Mouse (Mus musculus): ENCODE measurements around the gene Jtb. TPM values are rescaled to one million over a fixed set of nuclear protein-coding genes. Genes with fewer than 3 reads are reported as not detected.

Jtb gene
- polyA plus RNA-seq, 1 experiment, result 39.9 TPM

DNA sequence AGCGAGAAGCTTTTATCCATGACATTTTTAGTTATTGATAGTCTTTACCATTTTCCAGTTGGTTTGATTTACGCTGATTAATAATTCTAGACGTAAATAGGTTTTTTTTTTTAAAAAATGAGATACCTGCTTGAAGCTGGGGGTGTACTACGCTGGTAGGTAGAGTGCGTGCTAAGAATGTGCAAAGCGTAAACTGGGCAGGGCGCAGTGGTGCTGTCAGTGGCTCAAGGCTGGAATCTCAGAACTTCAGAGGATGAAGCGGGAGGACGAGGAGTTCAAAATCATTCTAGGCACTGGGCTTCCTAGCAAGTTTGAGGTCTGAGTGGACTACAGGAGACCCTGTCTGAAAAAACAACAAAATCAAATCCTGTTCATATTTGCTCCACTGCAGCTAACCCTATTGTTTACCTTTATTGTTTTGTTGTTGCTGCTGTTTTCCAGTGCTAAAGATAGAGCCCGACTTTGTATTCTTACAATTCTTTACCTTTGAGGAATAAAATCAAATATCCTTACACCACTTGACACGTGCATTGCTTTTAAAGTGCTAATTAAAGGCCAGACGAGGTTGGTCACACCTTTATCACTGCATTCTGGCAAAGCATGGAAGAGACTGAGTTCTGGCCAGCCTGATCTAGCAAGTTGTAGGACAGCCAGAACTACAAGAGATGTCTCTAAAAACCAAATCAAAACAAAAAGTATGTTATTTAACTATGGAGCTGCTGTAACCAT is 17.3 kb upstream of the Jtb start:
- TF ChIP-seq POLR2A (IDR thresholded peaks at IDR 0.05; ENCODE audit: insufficient read length, low read depth), result no peak
- TF ChIP-seq MYOD1 (IDR thresholded peaks at IDR 0.05; ENCODE audit: control insufficient read depth in 1 of 3, insufficient read length in 2 of 3, low read depth in 2 of 3), result no peak
- no peak for TF ChIP-seq REST (IDR thresholded peaks at IDR 0.05; ENCODE audit: insufficient read depth, insufficient read length)
- TF ChIP-seq MAX (IDR thresholded peaks at IDR 0.05; ENCODE audit: low read depth), result no peak
- no peak for TF ChIP-seq TCF3 (IDR thresholded peaks at IDR 0.05; ENCODE audit: insufficient read length, low read depth)
- TF ChIP-seq USF1 (IDR thresholded peaks at IDR 0.05; ENCODE audit: low read depth), result no peak
- no peak for TF ChIP-seq E2F4 (IDR thresholded peaks at IDR 0.05; ENCODE audit: insufficient read depth)
- no peak for TF ChIP-seq MYOG (IDR thresholded peaks at IDR 0.05; ENCODE audit: control insufficient read depth in 1 of 3, insufficient read depth in 1 of 3, insufficient read length in 2 of 3, low read depth in 2 of 3)
- no peak for TF ChIP-seq SRF (IDR thresholded peaks at IDR 0.05; ENCODE audit: control insufficient read depth, insufficient read length, low read depth)
- Histone ChIP-seq H3K4me3 (peak overlapping the region; percentile 84), H3K79me2 (ENCODE audit: control insufficient read depth, insufficient read depth) (peaks cover 29% of the 10 kb centered on the region), H3K4me2 (ENCODE audit: low read depth) (peak overlapping the region; percentile 92), H3K27me3 (ENCODE audit: control insufficient read depth, insufficient read depth, insufficient read length) (no peaks in the 10 kb centered on the region), H3K36me3 (ENCODE audit: control insufficient read depth, insufficient read depth) (peaks cover 33% of the 10 kb centered on the region), H3ac (ENCODE audit: control insufficient read depth, insufficient read length) (peak overlapping the region; percentile 47)

DNA sequence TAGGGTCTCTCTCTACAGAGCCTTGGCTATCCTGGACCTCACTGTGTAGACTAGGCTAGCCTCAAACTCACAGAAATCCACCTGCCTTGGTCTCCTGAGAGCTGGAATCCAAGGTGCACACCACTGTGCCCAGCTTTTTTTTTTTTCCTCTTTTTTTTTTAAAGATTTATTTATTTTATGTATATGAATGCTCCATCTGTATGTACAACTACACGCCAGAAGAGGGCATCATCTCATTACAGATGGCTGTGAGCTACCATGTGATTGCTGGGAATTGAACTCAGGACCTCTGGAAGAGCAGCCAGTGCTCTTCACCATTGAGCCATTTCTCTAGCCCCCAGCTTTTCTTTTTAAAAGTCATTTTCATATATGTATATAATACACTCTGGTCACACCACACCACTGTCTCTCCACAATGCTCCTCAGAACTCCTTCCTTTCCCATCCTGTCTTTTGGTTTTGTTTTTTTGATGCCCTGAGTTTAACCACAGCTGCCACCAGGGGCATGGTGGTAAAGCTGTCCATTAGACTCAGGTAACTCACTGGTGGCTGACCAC is 15.5 kb upstream of the Jtb start:
- H3K36me3 ChIP-seq (ENCODE audit: control insufficient read depth, insufficient read depth), result peaks cover 17% of the 10 kb centered on the region
- peaks cover 25% of the 10 kb centered on the region for H3K79me2 ChIP-seq (ENCODE audit: control insufficient read depth, insufficient read depth)
- TF ChIP-seq USF1 (IDR thresholded peaks at IDR 0.05; ENCODE audit: low read depth), result peak; percentile 1
- TF ChIP-seq POLR2AphosphoS2 (IDR thresholded peaks at IDR 0.05; ENCODE audit: insufficient read length, low read depth), result no peak
- no peak overlapping the region for H3K4me2 ChIP-seq (ENCODE audit: low read depth)
- H3K27me3 ChIP-seq (ENCODE audit: control insufficient read depth, insufficient read depth, insufficient read length), result no peaks in the 10 kb centered on the region
- H3K4me3 ChIP-seq, result no peak overlapping the region
- H3ac ChIP-seq (ENCODE audit: control insufficient read depth, insufficient read length), result no peak overlapping the region

DNA sequence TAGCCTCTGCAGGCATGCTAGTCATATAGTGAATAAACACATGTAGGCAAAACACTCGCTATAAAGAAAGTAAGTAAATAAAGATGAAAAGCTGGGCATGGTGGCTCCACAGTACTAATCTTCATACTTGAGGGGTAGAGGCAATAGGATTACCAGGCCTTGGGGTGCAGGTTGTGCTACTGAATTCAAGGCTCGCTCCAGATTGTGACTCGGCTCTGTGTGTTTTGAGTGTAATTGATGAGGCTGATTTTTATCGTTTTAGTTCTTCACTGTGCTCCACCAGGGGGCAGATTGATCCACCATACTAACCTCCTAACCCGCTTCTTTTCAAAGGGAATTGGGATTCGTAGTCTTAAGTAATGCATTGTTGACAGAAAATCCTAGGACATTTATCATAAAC is 11.3 kb upstream of the Jtb start:
- no peak overlapping the region for H3ac ChIP-seq (ENCODE audit: control insufficient read depth, insufficient read length)
- no peaks in the 10 kb centered on the region for H3K27me3 ChIP-seq (ENCODE audit: control insufficient read depth, insufficient read depth, insufficient read length)
- H3K36me3 ChIP-seq (ENCODE audit: control insufficient read depth, insufficient read depth), result no peaks in the 10 kb centered on the region
- no peaks in the 10 kb centered on the region for H3K79me2 ChIP-seq (ENCODE audit: control insufficient read depth, insufficient read depth)
- H3K4me3 ChIP-seq, result peak overlapping the region; percentile 28
- no peak for TF ChIP-seq POLR2AphosphoS2 (IDR thresholded peaks at IDR 0.05; ENCODE audit: insufficient read length, low read depth)
- TF ChIP-seq TCF3 (IDR thresholded peaks at IDR 0.05; ENCODE audit: insufficient read length, low read depth), result no peak
- TF ChIP-seq TCF12 (IDR thresholded peaks at IDR 0.05; ENCODE audit: insufficient read depth, poor library complexity, severe bottlenecking), result no peak
- TF ChIP-seq REST (IDR thresholded peaks at IDR 0.05; ENCODE audit: insufficient read depth, insufficient read length), result no peak
- no peak for TF ChIP-seq MAX (IDR thresholded peaks at IDR 0.05; ENCODE audit: low read depth)
- no peak for TF ChIP-seq CEBPB (IDR thresholded peaks at IDR 0.05; ENCODE audit: insufficient read depth, poor library complexity, severe bottlenecking)
- TF ChIP-seq MYOD1 (IDR thresholded peaks at IDR 0.05; ENCODE audit: control insufficient read depth in 1 of 3, insufficient read length in 2 of 3, low read depth in 2 of 3), result no peak
- TF ChIP-seq E2F4 (IDR thresholded peaks at IDR 0.05; ENCODE audit: insufficient read depth), result no peak
- no peak for TF ChIP-seq POLR2A (IDR thresholded peaks at IDR 0.05; ENCODE audit: insufficient read length, low read depth)
- H3K4me2 ChIP-seq (ENCODE audit: low read depth), result peak overlapping the region; percentile 91

DNA sequence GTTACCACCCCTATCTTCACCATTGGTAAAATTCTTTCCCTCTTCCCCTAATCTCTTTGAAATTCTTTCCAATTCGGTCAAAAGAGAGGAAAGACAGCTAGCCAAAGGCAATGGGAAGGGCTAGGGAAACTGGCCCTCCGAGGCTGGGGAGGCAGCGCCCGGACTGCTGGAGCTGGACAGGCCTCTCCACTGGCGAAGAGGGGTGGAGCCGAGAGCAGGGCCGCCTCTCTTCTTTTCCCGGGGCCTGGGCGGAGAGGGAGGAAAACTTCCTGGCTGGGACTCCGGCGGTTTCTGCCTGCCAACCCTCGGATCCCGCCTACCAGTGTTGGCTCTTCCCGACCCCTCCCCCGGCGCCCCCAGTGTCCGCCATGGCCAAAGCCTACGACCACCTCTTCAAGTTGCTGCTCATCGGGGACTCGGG is 10.9 kb upstream of the Jtb start:
- Histone ChIP-seq H3K4me3 (peak overlapping the region; percentile 28), H3K4me2 (ENCODE audit: low read depth) (peak overlapping the region; percentile 91), H3K27me3 (ENCODE audit: control insufficient read depth, insufficient read depth, insufficient read length) (no peaks in the 10 kb centered on the region), H3K36me3 (ENCODE audit: control insufficient read depth, insufficient read depth) (no peaks in the 10 kb centered on the region), H3K79me2 (ENCODE audit: control insufficient read depth, insufficient read depth) (no peaks in the 10 kb centered on the region), H3ac (ENCODE audit: control insufficient read depth, insufficient read length) (no peak overlapping the region)
- TF ChIP-seq TCF12 (IDR thresholded peaks at IDR 0.05; ENCODE audit: insufficient read depth, poor library complexity, severe bottlenecking) (no peak), MAX (IDR thresholded peaks at IDR 0.05; ENCODE audit: low read depth) (no peak), REST (IDR thresholded peaks at IDR 0.05; ENCODE audit: insufficient read depth, insufficient read length) (no peak), E2F4 (IDR thresholded peaks at IDR 0.05; ENCODE audit: insufficient read depth) (no peak), USF1 (IDR thresholded peaks at IDR 0.05; ENCODE audit: low read depth) (no peak), POLR2AphosphoS2 (IDR thresholded peaks at IDR 0.05; ENCODE audit: insufficient read length, low read depth) (peak; percentile 51), POLR2A (IDR thresholded peaks at IDR 0.05; ENCODE audit: insufficient read length, low read depth) (peak; percentile 78)

DNA sequence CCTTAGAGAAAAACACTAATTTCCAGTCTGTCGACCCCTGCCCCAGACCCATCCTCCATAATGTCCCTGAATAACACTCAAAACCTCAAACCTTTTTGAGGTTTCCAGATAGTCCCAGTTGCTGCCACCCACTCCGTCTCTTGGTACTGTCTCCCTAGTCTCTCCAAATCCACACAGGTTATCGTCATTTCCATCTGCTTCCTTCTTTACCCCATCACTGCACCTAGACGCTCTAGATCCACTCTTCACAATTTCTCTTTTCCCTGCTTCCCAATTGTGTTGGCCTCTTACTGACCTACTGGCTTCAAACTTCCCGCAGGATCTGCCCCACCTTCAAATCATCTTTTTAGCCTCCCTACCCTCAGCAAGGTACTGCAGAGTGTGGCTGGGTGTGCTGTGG is 10.3 kb upstream of the Jtb start:
- Histone ChIP-seq H3K4me2 (ENCODE audit: low read depth) (peak overlapping the region; percentile 91), H3K27me3 (ENCODE audit: control insufficient read depth, insufficient read depth, insufficient read length) (no peaks in the 10 kb centered on the region), H3K4me3 (peak overlapping the region; percentile 28), H3ac (ENCODE audit: control insufficient read depth, insufficient read length) (no peak overlapping the region), H3K36me3 (ENCODE audit: control insufficient read depth, insufficient read depth) (no peaks in the 10 kb centered on the region), H3K79me2 (ENCODE audit: control insufficient read depth, insufficient read depth) (no peaks in the 10 kb centered on the region)
- TF ChIP-seq REST (IDR thresholded peaks at IDR 0.05; ENCODE audit: insufficient read depth, insufficient read length) (no peak), CEBPB (IDR thresholded peaks at IDR 0.05; ENCODE audit: insufficient read depth, poor library complexity, severe bottlenecking) (no peak), TCF12 (IDR thresholded peaks at IDR 0.05; ENCODE audit: insufficient read depth, poor library complexity, severe bottlenecking) (no peak), E2F4 (IDR thresholded peaks at IDR 0.05; ENCODE audit: insufficient read depth) (no peak), MYOG (IDR thresholded peaks at IDR 0.05; ENCODE audit: control insufficient read depth in 1 of 3, insufficient read depth in 1 of 3, insufficient read length in 2 of 3, low read depth in 2 of 3) (no peak), POLR2A (IDR thresholded peaks at IDR 0.05; ENCODE audit: insufficient read length, low read depth) (no peak)

Data from myocyte (in vitro differentiated cells).